Mouse (Mus musculus) bone marrow macrophage, adult 2 months (primary cell): Measurements from ENCODE around the gene Gzmm. TPM values are rescaled to one million over a fixed set of nuclear protein-coding genes. Genes with fewer than 3 reads are reported as not detected.

Source experiments
- H3K27ac ChIP-seq: 2 replicates; pipeline ENCODE4 v1.5.1; 2012; ENCODE audit warnings: low read depth, low read length; ENCODE audit not compliant: insufficient read depth
- H3K4me1 ChIP-seq: 2 replicates; pipeline ENCODE4 v1.6.1; 2012; ENCODE audit warnings: low read length; ENCODE audit not compliant: control insufficient read depth, insufficient read depth
- H3K4me3 ChIP-seq: 2 replicates; pipeline ENCODE4 v1.5.1; 2012; ENCODE audit warnings: mild to moderate bottlenecking, low read length, moderate library complexity; ENCODE audit not compliant: insufficient read depth
- CTCF ChIP-seq: IDR thresholded peaks from 2 replicates; pipeline ENCODE4 v1.5.1; 2012; ENCODE audit warnings: low read depth, mild to moderate bottlenecking, low read length, moderate library complexity
- POLR2A ChIP-seq: IDR thresholded peaks from 2 replicates; pipeline ENCODE4 v1.6.1; 2012; ENCODE audit warnings: mild to moderate bottlenecking, low read depth, low read length, borderline replicate concordance
- polyA plus RNA-seq: library from polyadenylated mRNA; stranded (reverse); fragments of >200 nt; gene quantifications from 2 replicates; pipeline ENCODE4 v1.2.4, GENCODE M21; 2012; ENCODE audit not compliant: missing spikeins, insufficient read depth, insufficient read length

Gzmm gene
- polyA plus RNA-seq, 1 experiment = not detected

DNA sequence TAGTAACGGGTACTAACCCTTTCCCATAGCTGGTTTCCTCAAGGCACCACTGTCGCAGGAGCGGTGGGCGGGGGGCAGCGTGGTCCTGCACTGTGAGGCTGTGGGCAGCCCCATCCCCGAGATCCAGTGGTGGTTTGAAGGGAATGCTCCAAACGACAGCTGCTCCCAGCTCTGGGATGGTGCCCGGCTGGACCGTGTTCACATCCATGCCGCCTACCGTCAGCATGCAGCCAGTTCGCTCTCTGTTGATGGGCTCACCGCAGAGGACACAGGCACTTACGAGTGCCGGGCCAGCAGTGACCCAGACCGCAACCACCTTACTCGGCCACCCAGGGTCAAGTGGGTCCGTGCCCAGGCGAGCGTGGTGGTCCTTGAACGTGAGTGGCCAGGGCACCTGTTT, 19.8 kb downstream of the Gzmm start:
- peaks cover 15% of the 10 kb centered on the region for H3K4me1 ChIP-seq
- no peak for TF ChIP-seq POLR2A
- TF ChIP-seq CTCF = no peak
- H3K27ac ChIP-seq = no peak overlapping the region
- H3K4me3 ChIP-seq = no peak overlapping the region

DNA sequence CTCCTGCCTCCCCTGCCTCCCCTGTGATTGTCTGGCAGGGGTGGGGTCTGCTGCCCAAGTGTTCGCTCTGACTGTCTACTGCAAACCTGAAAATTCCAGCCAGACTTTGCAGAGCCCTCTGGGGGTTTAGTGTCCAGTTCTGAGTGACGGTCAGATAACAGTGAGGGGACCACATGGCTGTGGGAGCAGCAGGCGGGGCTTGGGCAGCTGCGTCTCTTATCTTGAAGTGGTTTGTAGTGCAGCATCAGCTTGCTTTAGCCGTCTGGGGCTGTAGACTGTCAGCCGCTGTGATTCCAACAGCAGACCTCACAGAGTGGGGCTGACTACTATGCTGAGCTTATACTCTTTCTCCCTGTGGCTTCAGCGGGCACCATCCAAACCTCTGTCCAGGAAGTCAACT, 20.5 kb downstream of the Gzmm start:
- TF ChIP-seq POLR2A = no peak

DNA sequence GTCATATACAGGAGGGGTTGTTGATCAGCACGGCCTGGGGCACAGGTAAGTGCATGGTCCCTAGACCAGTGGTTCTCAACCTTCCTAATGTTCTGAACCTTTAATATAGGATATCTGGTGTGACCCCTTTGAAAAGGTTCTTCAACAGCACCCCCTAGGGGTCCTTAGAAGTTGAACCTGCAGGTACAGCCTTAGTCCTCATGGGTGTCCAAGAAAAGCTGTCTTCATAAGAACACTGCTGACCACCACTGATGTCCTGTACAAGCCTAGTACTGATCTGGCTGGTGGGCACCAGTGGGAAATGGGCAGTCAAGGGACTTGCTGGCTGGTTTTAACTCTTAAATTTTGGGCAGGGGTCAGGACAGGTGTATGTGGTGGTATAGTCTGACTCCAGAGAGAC, 23.2 kb downstream of the Gzmm start:
- no peak overlapping the region for H3K27ac ChIP-seq
- H3K4me1 ChIP-seq = no peaks in the 10 kb centered on the region
- H3K4me3 ChIP-seq = no peak overlapping the region
- TF ChIP-seq POLR2A (no peak), CTCF (no peak)

More for the DNA sequence above, 20.5 kb downstream of the Gzmm start:
- no peak overlapping the region for H3K27ac ChIP-seq
- H3K4me1 ChIP-seq = peaks cover 13% of the 10 kb centered on the region
- no peak overlapping the region for H3K4me3 ChIP-seq

DNA sequence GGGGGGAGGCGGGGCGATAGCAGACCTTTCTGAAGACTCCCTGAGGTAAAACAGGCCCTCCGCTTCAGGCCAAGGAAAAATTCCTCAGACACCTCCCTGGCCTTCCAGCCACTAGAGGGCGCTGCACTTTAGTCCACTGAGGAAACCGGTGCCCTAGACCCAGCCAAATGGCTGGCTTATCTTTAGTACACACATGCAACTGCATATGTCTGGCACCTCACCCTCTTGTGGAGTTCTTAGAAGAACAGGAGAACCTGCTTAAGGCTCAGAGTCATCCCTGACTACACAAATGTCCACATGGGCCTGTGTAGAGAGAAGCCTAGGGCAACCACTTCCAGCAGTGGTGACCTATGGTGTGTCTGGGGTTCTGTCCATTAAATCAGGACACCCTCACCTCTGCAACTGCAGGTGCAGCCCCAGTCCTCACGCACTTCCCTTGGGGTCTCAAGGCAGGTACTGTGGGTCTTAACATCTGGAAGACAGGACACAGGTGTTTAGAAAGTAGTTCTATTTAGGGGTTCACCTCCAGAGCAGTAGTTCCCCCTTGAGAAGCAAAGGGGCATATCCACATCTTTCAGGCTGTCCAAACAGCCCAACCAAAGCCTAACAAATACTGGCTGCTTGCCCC, 23.8 kb downstream of the Gzmm start:
- H3K27ac ChIP-seq = no peak overlapping the region
- H3K4me3 ChIP-seq = no peak overlapping the region
- H3K4me1 ChIP-seq = no peaks in the 10 kb centered on the region
- TF ChIP-seq POLR2A = no peak
- TF ChIP-seq CTCF = peak; percentile 66; the same call in 1 of the 2 replicates

DNA sequence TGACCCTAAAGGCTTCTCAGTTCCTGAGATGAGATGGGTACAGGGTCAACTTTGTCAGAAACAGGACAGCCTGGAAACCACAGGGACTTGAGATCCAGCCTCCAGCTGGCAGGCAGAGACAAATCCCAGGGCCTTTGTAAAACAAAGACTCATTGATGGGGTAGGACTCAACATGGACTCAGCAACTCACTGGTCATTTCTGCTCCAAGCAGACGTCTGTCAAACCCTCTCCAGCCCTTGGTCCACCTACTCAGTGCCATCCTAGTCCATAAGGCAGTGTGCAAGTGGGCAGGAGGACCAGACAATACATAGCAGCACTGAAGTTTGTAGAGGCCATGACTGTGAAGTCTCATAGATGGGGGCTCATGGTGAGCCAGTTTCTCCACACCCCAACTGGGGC, 24.3 kb downstream of the Gzmm start:
- H3K4me1 ChIP-seq = no peaks in the 10 kb centered on the region
- no peak overlapping the region for H3K27ac ChIP-seq
- H3K4me3 ChIP-seq = no peak overlapping the region
- TF ChIP-seq POLR2A (no peak; the same call in 1 of the 2 replicates), CTCF (no peak)

DNA sequence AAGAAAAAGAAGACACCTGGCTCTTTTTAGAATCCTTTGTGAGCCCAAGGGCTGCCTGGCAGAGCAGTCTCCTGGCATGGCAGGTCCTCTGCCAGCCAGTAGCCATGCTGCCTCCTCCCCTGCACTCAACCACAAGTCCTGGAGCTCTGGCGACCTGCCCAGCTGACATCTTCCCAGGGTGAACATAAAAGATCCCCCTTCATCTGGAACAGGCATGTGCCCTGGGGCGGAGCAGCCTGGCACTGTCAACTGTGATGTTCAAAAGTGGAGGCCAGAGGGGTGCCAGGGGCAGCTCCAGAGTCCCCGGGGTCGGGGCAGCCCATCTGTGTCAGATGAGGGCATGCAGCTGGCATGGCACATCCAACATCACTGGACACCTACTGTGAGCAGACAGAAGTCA, 26.2 kb downstream of the Gzmm start:
- no peaks in the 10 kb centered on the region for H3K4me1 ChIP-seq
- no peak overlapping the region for H3K27ac ChIP-seq
- no peak overlapping the region for H3K4me3 ChIP-seq
- TF ChIP-seq POLR2A = no peak
- TF ChIP-seq CTCF = no peak

DNA sequence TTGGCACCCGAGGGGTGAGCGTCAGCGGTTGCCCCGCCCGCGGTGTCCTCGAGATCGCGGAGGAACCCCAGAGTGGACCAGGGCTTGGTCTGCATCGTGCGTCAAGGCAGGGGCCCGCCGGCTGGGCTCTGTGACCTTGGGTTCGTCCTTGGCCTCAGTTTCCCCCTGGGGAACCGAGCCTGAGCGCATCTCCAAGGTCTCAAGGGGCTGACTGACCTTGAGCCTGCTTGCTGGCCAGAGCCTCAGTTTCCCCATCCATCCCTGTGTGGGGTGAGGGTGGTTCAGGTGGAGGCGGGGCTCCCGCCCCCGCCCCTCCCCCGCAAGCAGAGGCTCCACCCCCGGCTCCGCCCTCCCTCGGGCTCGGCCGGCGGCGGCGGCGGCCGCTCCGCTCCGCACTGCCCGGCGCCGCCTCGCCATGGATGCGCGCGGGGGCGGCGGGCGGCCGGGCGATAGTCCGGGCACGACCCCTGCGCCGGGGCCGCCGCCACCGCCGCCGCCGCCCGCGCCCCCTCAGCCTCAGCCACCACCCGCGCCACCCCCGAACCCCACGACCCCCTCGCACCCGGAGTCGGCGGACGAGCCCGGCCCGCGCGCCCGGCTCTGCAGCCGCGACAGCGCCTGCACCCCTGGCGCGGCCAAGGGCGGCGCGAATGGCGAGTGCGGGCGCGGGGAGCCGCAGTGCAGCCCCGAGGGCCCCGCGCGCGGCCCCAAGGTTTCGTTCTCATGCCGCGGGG, 27.6 kb downstream of the Gzmm start, which contains the start of gene Hcn2:
Gene Hcn2, plus strand, starts transcription at position 381 of the 734 bp plus-strand sequence.
- TF ChIP-seq POLR2A (no peak), CTCF (no peak)
- Histone ChIP-seq H3K4me3 (peak within 1 kb of the TSS; percentile 55), H3K4me1 (no peaks in the 10 kb centered on the region), H3K27ac (no peak within 1 kb of the TSS)

DNA sequence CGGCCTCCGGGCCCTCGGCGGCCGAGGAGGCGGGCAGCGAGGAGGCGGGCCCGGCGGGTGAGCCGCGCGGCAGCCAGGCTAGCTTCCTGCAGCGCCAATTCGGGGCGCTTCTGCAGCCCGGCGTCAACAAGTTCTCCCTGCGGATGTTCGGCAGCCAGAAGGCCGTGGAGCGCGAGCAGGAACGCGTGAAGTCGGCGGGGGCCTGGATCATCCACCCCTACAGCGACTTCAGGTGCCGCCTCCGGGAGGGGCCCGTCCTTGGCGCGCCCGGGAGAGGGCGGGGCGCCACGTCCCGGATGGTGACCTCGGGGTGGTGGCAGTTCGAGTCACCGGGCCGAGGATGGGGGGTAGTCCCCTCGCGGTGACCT, 28.2 kb downstream of the Gzmm start:
- Histone ChIP-seq H3K4me3 (peak overlapping the region; percentile 55), H3K27ac (no peak overlapping the region), H3K4me1 (no peaks in the 10 kb centered on the region)
- no peak for TF ChIP-seq POLR2A
- TF ChIP-seq CTCF = no peak

DNA sequence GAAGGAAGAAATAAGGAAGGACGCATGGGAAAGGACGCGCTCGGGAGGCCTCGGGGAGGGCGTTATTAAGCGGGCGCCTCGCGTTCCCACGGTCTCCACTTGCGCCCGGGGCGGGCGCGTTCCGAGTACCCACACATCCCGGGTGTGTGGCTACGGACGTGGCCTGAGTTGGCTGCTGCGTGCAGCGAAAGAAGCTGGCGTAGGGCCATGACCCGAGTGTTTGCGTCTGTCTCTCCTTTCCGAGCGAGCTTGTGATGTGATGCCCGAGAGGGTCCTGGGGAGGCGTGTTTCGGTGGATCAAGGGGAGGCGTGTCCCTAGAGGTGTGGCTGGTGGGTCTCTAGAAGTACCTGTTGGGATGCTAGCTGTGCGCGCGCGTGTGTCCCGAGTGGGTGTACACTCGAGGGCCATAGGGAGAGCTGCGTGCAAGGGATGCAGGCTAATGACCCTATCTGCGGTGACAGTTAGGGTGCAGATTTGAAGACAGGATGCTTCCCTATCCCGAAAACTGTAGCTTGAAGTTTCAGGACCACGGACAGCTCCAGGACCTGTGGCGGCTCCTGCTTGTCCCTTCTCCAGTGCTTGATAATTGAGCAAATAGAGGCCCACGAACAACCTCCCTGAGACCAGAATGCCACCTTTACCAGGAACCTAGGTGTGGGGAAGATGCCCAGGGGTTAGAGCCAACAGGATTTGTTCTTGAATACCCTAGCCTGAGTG, 29.0 kb downstream of the Gzmm start:
- no peaks in the 10 kb centered on the region for H3K4me1 ChIP-seq
- no peak overlapping the region for H3K4me3 ChIP-seq
- TF ChIP-seq POLR2A (no peak), CTCF (no peak)
- H3K27ac ChIP-seq = no peak overlapping the region

DNA sequence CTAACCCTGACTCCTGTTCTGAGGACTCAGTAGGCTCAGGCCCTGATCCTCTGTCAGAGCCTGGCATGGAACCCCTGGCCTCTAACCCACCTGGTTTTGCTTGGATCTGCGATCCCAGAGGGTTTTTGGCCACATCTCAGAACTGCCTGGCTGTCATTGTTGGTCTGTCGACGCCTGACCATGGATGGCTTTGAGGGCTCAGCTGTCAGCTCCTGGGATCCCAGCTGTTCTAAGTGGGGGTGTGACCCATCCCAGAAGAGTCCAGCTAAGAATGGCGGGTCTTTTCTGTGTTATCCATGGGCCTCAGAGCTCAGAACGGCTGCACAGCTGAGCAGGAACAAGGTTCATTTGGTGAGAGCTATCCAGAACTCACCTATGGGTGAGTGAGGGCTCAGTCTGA, 32.3 kb downstream of the Gzmm start:
- Histone ChIP-seq H3K4me1 (no peaks in the 10 kb centered on the region), H3K4me3 (no peak overlapping the region), H3K27ac (no peak overlapping the region)
- TF ChIP-seq CTCF = no peak
- no peak for TF ChIP-seq POLR2A
